10 mouse cellular contexts compared by ENCODE assay signal in genomic region chr9:20657546-20657945, GRCm38 (mm10). TPM values are rescaled to one million over a fixed set of nuclear protein-coding genes. Genes with fewer than 3 reads are reported as not detected.
DNase-seq lines count a peak whose midpoint lies in the region; TF ChIP-seq lines count a peak whose summit lies in the region.
"Had no signal": no experiment of that assay in that cellular context is flagged by ENCODE, and none has a peak within 500 bp of the region (broad histone marks: within the 10 kb centered on the region; RNA-seq: fewer than 3 reads in every experiment).

No protein-coding gene starts in this region.

- intact Hi-C loops in left cerebral cortex, adult 2 months (cut with DNase I) = no loop called here
- intact Hi-C loops in heart, postnatal 36 days (cut with DNase I) = no loop called here

- no peak for TF ChIP-seq CTCF in cerebellum, adult 2 months (IDR thresholded peaks at IDR 0.05; ENCODE audit: borderline replicate concordance, insufficient read depth, low read depth, low read length)
- TF ChIP-seq CTCF in left cerebral cortex, adult 2 months (IDR thresholded peaks at IDR 0.05) = no peak

- no peak overlapping the region; the same call in 1 of the 2 replicates for H3K27ac ChIP-seq in cerebellum, adult 2 months (ENCODE audit: insufficient read depth, low read length)
- H3K27ac ChIP-seq in left cerebral cortex, adult 2 months = peak overlapping the region; percentile 72

- WGBS in cerebellum, adult 2 months = 28% methylated on average over 3 of the region's 3 CpGs

- no peaks in the 10 kb centered on the region for H3K27me3 ChIP-seq in cerebellum, adult 2 months (ENCODE audit: control insufficient read depth, insufficient read depth, low read length)

- H3K4me1 ChIP-seq in cerebellum, adult 2 months (ENCODE audit: control insufficient read depth, insufficient read depth, low read length) = peaks cover 9% of the 10 kb centered on the region

- TF ChIP-seq POLR2A in cerebellum, adult 2 months (IDR thresholded peaks at IDR 0.05; ENCODE audit: borderline replicate concordance, insufficient read depth, low read length) = no peak

- no peak overlapping the region for H3K4me3 ChIP-seq in cerebellum, adult 2 months (replicated peaks; ENCODE audit: insufficient read depth, low read depth, low read length)
- H3K4me3 ChIP-seq in left cerebral cortex, adult 2 months = no peak overlapping the region

- peak; percentile 42 to 44 for DNase-seq in cerebellum, adult 2 months
- DNase-seq in cerebellum, adult 8-10 months = no peak
- no peak for DNase-seq in left cerebral cortex, adult 2 months (ENCODE audit: extremely low spot score in 1 of 2, low spot score in 2 of 2)
- DNase-seq in left cerebral cortex, adult 18-20 months (ENCODE audit: low spot score in 2 of 2) = no peak
- peak; percentile 59 for DNase-seq in gastrocnemius, postnatal 25 days
- DNase-seq in heart, postnatal 36 days = peak; percentile 44 to 50
- no peak for DNase-seq in urinary bladder, postnatal 14 days (ENCODE audit: low spot score)
- DNase-seq in thymus, postnatal 36 days = no peak
- DNase-seq: kidney, adult 18-20 months; lung, adult 18-20 months had no signal

RNA-seq across cellular contexts. Expression of gene Pin1, which starts 5.7 kb away (rescaled TPM):
- polyA plus RNA-seq in cerebellum, adult 2 months (2012; rRNA removed) = 38.8 and 39.6 TPM in 2 replicates
- total RNA-seq in left cerebral cortex, adult 2 months (2021) = 10 to 100 TPM; 40.0 to 41.5 TPM
- total RNA-seq in left cerebral cortex, adult 18-20 months (2021) = 10 to 100 TPM; 40.4 to 42.3 TPM
- total RNA-seq in gastrocnemius, postnatal 25 days (2021) = 10 to 100 TPM; 13.0 to 14.1 TPM
- total RNA-seq in heart, postnatal 36 days (2021) = 10 to 100 TPM; 17.5 to 19.0 TPM

RNA-seq across cellular contexts. Expression of gene Fbxl12, which starts 13.0 kb away (rescaled TPM):
- 38.2 and 41.8 TPM in 2 replicates for polyA plus RNA-seq in cerebellum, adult 2 months (2012; rRNA removed)
- total RNA-seq in left cerebral cortex, adult 2 months (2021) = 10 to 100 TPM; 26.4 to 28.6 TPM
- 10 to 100 TPM; 21.9 to 22.6 TPM for total RNA-seq in left cerebral cortex, adult 18-20 months (2021)
- 1 to 10 TPM; 4.7 to 5.1 TPM for total RNA-seq in gastrocnemius, postnatal 25 days (2021)
- total RNA-seq in heart, postnatal 36 days (2021) = 10 to 100 TPM; 10.1 to 10.2 TPM

RNA-seq across cellular contexts. Expression of gene Ubl5, which starts 14.9 kb away (rescaled TPM):
- 571 and 579 TPM in 2 replicates for polyA plus RNA-seq in cerebellum, adult 2 months (2012; rRNA removed)
- total RNA-seq in left cerebral cortex, adult 2 months (2021) = 100 to 1,000 TPM; 289 to 312 TPM
- 100 to 1,000 TPM; 310 to 319 TPM for total RNA-seq in left cerebral cortex, adult 18-20 months (2021)
- total RNA-seq in gastrocnemius, postnatal 25 days (2021) = 100 to 1,000 TPM; 168 to 183 TPM
- 100 to 1,000 TPM; 219 to 255 TPM for total RNA-seq in heart, postnatal 36 days (2021)

Comparison
In these comparisons a context has a peak if more than half of its experiments do, and no peak if none do; other contexts are left out.
1. DNase-seq: peak in cerebellum, adult 2 months (2 of 2), gastrocnemius, postnatal 25 days (single experiment) and heart, postnatal 36 days (2 of 2); none in cerebellum, adult 8-10 months (single experiment), left cerebral cortex, adult 2 months (0 of 2), left cerebral cortex, adult 18-20 months (0 of 2), urinary bladder, postnatal 14 days (single experiment) and thymus, postnatal 36 days (0 of 2).